Mouse (Mus musculus) brain, embryonic 14.5 days (tissue): ENCODE results near the gene Nectin1.

Experiments
- CTCF ChIP-seq: fragments of 200-500 bp; IDR thresholded peaks from 2 replicates; pipeline ENCODE4 v1.5.1; 2012; ENCODE audit warnings: inconsistent platforms, mild to moderate bottlenecking, moderate library complexity, borderline replicate concordance; ENCODE audit not compliant: insufficient read depth, insufficient read length; ENCODE audit errors: extremely low read depth
- POLR2A ChIP-seq: fragments of 200-500 bp; IDR thresholded peaks from 2 replicates; pipeline ENCODE4 v1.6.1; 2012; ENCODE audit warnings: mild to moderate bottlenecking, inconsistent platforms, borderline replicate concordance; ENCODE audit not compliant: poor library complexity, insufficient read depth, insufficient read length, severe bottlenecking; ENCODE audit errors: extremely low read depth

- TF ChIP-seq POLR2A (no peak), CTCF (no peak)
Measured at GRCm38 (mm10) chr9:43737871-43738292, 5.9 kb upstream of the Nectin1 start.
